Mouse (Mus musculus): ENCODE data around the gene Scnn1a.

DNA sequence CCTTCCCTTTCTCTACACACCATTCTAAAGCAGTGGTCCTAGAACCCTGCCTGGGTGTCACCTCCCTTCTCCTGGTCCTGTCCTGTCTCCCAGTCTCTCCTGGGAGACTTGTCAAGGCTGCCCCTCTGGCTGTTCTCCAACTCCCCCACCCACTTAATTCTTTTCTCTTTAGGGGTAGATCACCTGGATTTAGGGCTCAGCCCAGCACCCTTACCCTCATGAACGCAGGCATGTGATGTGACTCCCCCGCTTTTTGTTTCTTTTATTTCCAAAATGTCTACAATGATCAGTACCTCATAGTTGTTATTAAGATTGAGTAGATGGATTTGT is 30.5 kb downstream of the Scnn1a start:
- TF ChIP-seq EP300 (IDR thresholded peaks at IDR 0.05; ENCODE audit: low read depth): no peak
- TF ChIP-seq CTCF (IDR thresholded peaks at IDR 0.05; ENCODE audit: low read depth): no peak

Data from heart, postnatal 0 days (tissue).